Mouse (Mus musculus): ENCODE results near the gene Ric8a. TPM values are rescaled to one million over a fixed set of nuclear protein-coding genes. Genes with fewer than 3 reads are reported as not detected.

The Ric8a gene
- total RNA-seq, 1 experiment from 2014 or later, result 36.0 TPM

DNA sequence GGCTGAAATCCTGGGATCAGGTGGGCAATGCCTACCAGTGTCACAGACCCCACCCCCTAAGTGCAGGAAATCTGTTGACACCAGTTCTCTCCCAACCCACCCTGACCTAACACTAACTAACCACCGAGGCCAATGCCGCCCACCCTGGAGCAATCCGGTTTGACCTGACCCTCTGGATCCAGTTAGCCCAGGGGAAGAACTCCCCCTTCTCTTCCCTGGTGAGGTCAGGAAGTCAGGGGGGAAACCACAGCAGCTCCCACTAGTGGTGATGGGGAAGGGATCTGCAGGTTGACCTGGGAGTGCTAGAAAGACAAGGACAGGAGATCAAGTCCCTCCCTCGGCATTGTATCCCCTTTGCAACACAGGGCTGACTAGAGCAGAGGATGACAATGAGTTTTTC, 11.1 kb upstream of the Ric8a start:
- no peak for ATAC-seq (replicated peaks; ENCODE audit: low read depth, poor library complexity, severe bottlenecking)

DNA sequence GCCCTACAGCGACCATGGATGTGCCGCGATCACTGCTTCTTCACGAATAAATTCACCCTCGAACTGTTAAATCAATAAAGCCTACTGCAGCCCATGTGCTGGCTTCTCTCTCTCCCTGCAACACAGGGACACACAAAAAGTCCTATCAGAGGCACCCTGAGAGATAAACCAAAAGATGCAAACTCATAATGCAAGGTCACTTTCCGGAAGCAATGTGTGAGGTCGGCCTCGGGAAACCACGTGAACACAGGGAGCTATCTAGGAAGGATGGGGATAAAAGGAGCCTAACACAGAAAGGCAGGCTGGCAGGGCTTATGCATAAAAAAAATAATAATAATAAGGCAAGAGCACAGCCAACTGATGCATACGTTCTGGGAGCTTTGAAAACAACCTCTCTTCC, 10.1 kb upstream of the Ric8a start:
- no peak for ATAC-seq (replicated peaks; ENCODE audit: low read depth, poor library complexity, severe bottlenecking)

DNA sequence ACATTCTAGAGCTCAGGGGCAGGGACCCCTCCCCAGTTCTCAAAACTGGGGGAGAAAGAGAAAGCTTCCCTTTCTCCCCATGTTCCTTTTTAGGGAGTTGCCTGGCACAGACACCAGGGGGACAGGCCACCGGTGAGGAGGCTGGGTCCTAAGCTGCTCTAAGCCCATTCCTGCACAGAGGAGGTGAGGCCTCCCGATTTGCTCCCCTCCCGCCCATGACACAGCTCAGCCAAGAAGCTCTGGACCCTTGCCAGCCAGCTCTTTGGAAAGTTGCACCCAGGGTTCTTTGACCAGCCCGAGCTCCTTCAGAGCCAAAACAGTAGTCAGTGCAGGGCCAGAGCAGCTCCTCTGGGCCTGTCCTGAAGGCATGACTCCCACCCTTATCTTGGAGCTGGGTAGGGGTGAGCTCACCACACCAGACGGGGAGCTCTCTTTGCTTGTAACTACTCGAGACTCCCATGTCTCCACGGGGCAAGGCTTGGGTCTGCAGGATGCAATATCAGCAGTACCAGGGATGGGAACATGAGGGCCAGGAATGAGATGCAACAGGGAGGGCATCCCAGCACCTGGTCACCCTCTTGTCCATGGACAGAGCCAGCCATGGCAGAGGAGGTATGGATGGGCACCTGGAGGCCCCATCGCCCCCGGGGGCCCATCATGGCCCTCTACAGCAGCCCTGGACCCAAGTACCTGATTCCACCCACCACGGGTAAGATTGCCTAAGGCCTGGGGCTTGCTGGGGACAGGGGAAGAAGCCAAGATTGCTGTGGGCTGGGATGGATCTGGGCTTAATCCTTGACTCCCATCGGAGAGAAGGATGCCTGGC, 8.8 kb upstream of the Ric8a start, which contains the start of gene Odf3:
Odf3 (plus strand) TSS at position 51 of the 826 bp plus-strand sequence.
- ATAC-seq (replicated peaks; ENCODE audit: low read depth, poor library complexity, severe bottlenecking), result no peak

DNA sequence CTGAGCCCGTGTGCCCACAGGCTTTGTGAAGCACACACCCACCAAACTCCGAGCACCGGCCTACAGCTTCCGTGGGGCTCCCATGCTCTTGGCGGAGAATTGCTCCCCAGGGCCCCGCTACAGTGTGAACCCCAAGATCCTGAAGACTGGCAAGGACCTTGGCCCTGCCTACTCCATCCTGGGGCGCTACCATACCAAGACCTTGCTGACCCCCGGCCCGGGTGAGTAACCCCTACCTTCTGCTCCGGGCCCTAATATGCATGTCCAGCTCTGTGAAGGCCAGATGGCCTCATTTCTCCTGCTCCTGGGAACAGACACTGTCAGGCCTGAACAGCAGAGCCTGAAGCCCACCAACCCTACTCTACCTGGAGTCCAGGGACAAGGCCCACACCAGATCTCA, 8.2 kb upstream of the Ric8a start:
- ATAC-seq (replicated peaks; ENCODE audit: low read depth, poor library complexity, severe bottlenecking), result no peak

DNA sequence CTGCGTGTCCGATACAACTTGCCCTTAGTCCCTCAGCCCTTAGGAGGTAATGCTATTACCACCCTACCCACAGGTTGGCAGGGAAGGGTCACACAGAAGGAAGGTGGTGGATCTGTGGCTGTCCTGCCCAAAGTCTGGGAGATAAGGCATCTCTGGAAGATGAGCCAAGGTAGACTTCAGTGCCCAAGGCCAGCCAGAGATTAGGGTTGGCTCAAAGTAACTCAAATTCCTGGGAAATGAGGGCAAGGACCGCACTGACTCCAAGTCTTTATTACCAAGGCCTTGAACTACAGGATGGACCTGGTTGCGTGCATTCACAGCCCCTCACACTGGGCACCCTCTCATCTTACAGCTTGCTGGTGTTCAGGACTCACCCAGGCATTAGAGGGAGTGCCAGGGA, 4.8 kb upstream of the Ric8a start:
- no peak for ATAC-seq (replicated peaks; ENCODE audit: low read depth, poor library complexity, severe bottlenecking)

DNA sequence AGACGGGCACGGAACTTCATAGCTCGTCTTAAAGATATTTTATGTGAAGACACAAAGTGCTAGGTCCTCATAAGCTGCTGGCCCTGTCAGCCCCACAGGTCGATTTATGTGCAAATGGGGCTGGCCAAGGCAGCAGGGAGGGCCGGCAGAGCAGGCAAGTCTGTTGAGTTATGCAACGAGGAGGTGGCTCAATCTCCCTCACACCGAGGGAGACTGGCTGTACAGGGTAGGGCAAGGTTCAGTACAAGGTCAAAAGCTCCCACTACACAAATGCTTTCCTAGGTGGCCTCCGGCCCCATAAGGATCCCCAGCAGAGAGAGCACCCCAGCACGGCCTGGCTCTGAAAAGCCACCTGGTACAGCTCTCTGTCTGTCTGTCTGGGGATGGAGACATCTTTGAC, 3.4 kb upstream of the Ric8a start:
- ATAC-seq (replicated peaks; ENCODE audit: low read depth, poor library complexity, severe bottlenecking), result no peak

DNA sequence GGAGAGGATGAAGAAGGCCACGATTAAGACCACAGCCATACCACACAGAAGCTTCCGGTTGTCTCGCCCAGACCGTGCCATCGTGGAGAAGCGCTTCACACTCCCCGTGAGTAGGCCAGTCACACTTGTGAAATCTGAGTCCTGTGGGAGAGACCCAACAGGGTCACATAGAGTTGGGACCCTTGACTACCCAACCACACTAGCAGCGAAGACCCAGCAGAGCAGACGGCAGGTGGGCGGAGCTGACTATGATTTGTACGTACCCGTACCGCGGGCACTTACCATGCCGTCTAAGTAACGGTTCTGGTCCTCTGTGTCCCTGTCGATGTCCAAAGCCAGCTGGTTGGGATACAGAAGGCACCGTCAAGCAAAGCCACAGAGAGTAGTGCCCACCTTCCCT, 2.3 kb upstream of the Ric8a start:
- ATAC-seq (replicated peaks; ENCODE audit: low read depth, poor library complexity, severe bottlenecking), result no peak

DNA sequence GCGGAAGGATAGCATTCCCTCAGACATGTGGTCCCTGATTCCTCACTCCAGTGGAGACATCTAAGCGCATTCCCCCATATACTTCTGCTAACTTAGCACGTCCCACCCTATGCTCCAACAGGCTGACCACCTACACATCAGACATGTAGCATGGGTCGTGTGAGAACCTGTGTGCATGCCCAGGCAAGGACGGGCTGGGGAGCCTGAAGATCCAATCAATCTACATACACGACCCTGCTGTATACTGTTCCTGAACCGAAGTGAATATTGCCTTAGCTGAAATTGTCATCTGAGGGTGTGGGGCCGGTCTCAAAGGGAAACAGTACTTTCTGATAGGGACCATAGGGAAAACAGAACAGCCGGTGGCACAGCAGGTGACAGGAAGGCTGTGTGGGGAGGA, 1.6 kb upstream of the Ric8a start:
- ATAC-seq (replicated peaks; ENCODE audit: low read depth, poor library complexity, severe bottlenecking), result no peak

DNA sequence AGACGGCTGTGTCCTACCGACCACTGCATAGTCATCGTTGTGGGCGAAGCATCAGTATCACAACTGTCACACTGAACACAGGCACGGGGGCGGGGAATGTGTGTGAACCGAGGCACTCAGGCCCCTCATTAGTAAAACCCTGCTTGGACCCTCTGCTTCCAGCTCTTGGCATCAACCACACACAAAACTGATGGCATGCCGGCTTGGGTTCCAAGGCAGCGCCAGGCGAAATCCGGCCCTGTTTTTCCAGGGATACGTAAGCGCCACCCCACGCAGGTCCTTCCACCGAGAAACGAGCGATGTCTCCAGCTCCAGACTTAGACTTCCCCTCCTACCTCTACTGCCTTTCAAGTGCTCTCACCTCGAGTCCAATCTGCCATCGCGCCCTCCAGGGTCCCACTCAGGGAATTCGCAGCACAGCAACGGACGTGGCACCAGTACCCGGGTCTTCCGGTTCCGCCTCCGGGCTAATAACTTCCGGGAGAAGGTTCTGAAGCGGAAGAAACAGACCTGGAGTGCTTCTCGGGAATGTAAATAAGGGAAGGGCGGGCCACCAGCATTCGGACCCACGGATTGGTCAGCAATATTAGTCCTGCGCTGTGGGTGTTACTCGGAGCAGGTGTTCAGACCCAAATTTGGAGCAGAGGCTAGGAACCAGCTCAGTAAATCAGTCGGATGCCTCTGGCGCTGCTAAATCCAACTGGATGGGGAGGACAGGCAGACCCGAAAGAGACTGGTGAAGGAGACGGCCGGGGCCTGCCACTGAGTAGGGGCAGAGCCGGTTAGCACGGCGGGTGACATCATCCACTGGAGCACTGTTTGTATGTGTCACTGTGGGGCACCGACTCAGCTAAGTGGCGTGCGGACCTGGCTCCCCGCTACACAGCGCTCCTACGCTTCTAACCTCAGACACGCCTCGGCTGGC, 635 bp upstream of the Ric8a start, which contains the start of gene Gm45785:
Gm45785 (minus strand) TSS at position 472 of the 925 bp plus-strand sequence.
- peak; percentile 66 for ATAC-seq (replicated peaks; ENCODE audit: low read depth, poor library complexity, severe bottlenecking)

DNA sequence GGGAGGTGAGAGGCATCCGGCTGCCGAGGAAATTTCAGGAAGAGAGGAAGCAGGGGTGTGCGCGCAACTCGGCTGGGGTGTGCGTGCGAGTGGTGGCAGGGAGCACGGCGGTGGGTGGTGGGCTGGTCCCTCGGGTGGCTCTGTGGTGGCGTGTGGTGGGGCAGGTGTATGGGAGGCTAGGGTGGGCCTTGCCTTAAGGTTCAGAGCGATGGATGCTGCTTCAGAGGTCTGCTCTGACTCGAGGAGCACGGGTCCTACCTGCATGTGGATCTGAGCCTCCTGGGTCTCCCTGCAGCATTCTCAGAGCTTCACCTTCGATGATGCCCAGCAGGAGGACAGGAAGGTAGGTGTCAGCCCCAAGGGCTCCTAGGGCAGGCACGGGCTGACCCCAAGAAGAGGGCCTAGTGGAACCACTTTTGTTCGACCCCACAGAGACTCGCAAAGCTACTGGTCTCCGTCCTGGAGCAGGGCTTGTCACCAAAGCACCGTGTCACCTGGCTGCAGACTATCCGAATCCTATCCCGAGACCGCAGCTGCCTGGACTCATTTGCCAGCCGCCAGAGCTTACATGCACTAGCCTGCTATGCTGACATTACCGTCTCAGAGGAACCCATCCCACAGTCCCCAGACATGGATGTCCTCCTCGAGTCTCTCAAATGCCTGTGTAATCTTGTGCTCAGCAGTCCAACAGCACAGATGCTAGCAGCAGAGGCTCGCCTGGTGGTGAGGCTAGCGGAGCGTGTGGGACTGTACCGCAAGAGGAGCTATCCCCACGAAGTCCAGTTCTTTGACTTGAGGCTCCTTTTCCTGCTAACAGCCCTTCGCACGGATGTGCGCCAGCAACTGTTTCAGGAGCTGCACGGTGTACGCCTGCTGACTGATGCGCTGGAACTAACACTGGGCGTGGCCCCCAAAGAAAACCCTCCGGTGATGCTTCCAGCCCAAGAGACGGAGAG, 1.1 kb downstream of the Ric8a start, which contains the start of gene Bet1l:
Bet1l (minus strand) TSS at position 28 of the 956 bp plus-strand sequence.
- ATAC-seq (replicated peaks; ENCODE audit: low read depth, poor library complexity, severe bottlenecking), result peak; percentile 16

DNA sequence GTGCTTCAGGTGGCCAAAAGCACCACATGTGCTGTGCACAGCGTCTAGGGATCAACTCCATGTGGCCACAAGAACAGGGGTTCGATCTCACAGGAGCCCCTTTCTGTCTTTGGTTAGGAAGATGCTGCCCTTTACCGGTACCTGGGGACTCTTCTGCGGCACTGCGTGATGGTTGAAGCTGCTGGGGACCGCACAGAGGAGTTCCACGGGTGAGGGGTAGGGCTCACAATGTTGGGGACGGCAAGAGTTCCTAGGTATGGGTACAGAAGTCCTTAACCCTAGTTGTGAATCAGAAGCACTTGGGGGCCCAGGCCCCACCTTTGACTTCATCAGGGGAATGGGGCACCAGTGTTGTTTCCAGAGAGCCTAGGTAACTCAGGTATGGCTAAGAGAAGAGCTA, 2.0 kb downstream of the Ric8a start:
- no peak for ATAC-seq (replicated peaks; ENCODE audit: low read depth, poor library complexity, severe bottlenecking)

DNA sequence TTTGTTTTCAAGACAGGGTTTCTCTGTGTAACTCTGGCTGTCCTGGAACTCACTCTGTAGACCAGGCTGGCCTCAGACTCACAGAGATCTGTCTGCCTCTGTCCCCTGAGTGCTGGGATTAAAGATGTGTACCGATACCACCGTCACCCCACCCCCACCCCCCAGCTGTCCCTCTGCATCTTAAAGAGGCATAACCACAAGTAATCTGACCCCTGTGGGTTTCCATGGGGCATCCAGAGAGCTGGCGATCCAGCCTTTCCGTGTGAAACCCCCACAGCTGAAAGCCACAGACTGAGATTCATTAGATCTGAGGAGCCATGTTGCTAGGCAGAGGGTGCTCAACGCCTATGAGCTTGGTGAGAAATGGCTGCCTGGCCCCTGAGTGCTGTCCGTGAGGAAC, 3.2 kb downstream of the Ric8a start:
- ATAC-seq (replicated peaks; ENCODE audit: low read depth, poor library complexity, severe bottlenecking), result no peak

DNA sequence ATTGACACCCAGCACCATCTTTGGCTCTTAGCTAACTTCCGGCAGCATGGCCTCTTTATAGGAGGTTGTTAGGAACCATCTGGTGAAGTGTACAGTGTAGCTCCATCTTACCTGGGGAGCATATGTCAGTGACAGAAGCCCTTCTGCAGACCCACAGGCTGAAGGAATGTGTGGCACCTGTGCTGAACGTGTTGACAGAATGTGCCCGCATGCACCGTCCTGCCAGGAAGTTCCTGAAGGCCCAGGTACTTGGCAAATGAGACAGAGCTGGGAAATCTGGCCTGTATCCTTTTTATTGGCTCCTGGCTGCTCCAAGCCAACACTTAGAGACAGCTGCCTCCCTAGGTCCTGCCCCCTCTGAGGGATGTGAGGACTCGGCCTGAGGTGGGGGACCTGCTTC, 4.0 kb downstream of the Ric8a start:
- no peak for ATAC-seq (replicated peaks; ENCODE audit: low read depth, poor library complexity, severe bottlenecking)

DNA sequence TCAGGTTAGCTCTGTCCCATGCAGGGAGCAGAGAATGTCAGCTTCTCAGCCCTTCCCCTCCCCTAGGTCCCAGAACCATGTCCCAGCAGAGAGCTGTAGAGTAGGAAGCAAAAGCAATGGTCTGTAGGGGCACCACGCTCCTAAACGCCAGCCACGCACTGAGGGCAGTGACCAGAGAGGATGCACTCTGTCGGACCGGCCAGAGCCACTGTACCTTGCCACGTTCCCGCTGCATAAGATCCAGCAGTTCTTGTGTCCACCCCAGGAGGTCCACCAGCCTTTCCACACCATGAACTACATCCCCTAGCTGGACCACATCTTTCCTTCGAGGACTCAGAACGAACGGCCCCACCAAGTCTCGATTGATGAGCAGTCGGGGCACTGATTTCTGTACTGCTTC, 8.0 kb downstream of the Ric8a start:
- ATAC-seq (replicated peaks; ENCODE audit: low read depth, poor library complexity, severe bottlenecking), result no peak

DNA sequence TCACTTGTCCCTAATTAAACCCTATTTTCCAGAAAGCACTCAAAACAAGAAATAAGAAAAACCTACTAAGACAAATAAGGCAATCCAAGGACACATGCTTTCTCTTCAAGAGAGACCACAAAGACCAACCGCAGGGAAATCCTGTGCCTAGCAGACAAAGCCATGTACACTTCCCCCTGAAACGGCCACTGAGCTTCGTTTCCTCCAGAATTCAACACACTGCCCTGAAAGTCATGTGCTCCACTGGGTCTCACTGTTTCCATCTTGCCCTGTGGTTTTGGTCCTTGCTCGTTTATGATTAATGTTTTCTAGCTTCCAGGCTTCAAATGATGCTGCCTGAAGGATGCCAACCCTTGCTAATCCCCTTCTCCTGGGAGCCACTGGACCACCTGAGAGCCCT, 17.5 kb downstream of the Ric8a start:
- peak; percentile 90 for ATAC-seq (replicated peaks; ENCODE audit: low read depth, poor library complexity, severe bottlenecking)

DNA sequence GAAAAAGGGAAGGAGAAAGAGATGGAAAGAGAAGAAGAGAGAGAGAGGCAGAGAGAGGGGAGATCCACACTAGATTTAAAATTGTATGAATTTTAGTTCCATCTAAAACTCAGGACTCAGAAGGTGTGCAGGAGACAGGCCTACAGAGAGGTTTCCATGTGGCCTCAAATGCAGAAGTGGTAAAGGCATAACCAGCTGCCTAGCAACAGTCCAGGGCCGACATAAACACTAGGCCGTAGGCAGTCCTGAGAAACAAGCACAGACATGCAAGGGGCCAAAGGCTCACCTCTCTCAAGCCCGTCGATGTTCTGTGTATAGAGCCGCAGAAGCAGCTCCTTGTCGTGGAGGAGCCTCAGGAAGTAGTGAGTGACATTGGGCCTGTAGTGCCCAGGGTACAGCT, 20.6 kb downstream of the Ric8a start:
- peak; percentile 39 for ATAC-seq (replicated peaks; ENCODE audit: low read depth, poor library complexity, severe bottlenecking)

DNA sequence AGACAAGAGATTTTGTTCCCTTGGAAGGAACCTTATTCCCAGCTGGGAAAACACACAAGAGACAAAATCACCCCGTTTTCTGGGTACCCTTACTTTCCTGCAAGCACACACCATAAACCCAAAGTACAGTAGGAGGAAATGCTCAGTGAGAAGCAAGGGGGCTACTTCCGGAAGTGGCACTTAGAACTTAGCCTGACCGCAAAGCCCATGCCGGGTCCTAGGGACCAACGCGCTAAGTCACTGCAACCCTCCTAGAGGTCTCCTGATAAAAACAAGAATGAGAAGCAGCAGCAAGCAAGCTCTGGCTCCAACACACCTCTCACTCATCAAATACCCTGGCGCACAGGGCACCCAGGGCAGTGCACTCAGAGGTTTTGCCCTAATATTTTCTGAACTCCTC, 22.6 kb downstream of the Ric8a start:
- ATAC-seq (replicated peaks; ENCODE audit: low read depth, poor library complexity, severe bottlenecking), result peak; percentile 46

DNA sequence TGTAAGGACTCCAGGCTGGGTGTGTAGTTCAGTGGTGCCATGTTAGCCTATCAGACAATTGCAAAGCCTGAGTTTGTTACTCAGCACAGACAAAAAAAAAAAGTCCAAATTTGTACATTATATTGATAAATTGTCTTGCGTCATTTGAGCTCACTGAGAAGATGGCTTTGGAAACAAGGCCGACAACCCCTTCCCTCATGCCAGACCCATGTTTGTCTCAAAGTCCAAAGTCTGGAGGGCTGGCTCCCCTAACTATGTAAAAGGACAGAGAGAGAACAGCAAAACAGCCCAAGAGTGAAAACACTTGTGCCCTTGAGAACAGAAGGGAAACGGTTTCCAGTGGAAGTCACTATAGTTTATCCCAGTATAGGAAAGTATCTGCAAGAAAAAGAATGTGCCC, 23.7 kb downstream of the Ric8a start:
- ATAC-seq (replicated peaks; ENCODE audit: low read depth, poor library complexity, severe bottlenecking), result no peak

DNA sequence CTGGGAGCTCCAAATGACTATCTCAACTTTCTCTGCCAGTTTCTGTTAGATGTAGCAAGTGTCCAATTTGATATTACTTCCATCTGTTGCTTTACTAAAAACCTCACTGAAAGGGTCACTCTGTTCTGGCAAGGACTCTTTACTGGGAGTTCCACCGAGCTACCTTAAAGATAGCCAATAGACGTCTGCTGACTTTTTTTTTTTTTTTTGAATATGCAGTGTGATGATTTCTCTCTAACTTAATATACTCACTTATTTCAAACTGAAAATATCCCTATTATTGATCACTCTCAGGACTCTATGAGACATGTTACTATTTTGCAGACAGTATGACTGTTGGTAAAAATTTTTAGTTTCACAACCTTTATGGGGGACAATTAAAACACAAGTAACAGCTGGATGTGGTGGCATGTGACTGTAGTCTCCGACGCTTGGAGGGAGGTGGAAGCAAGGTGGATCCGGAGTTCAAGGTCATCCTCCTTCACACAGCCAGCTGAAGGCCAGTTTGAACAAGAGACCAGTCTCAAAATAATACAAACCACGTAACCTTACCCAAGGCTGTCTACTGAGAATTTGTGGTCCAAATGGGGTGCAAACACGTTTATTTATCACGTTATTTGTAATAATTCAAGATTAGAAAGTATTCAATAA, 24.2 kb downstream of the Ric8a start:
- ATAC-seq (replicated peaks; ENCODE audit: low read depth, poor library complexity, severe bottlenecking), result no peak
